Mouse (Mus musculus): ENCODE measurements around the gene Sfxn1.

GRCm38 (mm10) chr13:54072526-54073057, 923 bp downstream of the Sfxn1 start:
- TF ChIP-seq TAL1 (IDR thresholded peaks at IDR 0.05; ENCODE audit: low read length) (no peak), GATA1 (IDR thresholded peaks at IDR 0.05; ENCODE audit: low read length) (no peak)
